Mouse (Mus musculus) liver, embryonic 14.5 days (tissue): ENCODE data around the gene Cdc34. TPM values are rescaled to one million over a fixed set of nuclear protein-coding genes. Genes with fewer than 3 reads are reported as not detected.
A peak's percentile ranks its signal among the peaks of the same experiment; 100 is the strongest.

Source experiments
- ATAC-seq: fragments of 200-750 bp; cut with Nextera tagmentation; 2 replicates; pipeline ENCODE4 v1.8.0; 2017; ENCODE audit warnings: moderate number of reproducible peaks, mild to moderate bottlenecking, moderate library complexity; ENCODE audit not compliant: insufficient read depth
- DNase-seq, 3 experiments: peaks; one replicate each; pipeline ENCODE4 v3.0.0-alpha.2; 2012 to 2013; ENCODE audit warnings: low read depth in 3 of 3, low spot score in 3 of 3
- H3K27ac ChIP-seq: fragments of 300-500 bp; sonication (generic); 2 replicates; pipeline ENCODE4 v1.5.1; 2014; ENCODE audit warnings: moderate library complexity, mild to moderate bottlenecking, control low read depth, inconsistent platforms
- H3K27me3 ChIP-seq: fragments of 300-500 bp; sonication (generic); 2 replicates; pipeline ENCODE4 v1.6.1; 2014; ENCODE audit warnings: mild to moderate bottlenecking, low read length, moderate library complexity; ENCODE audit not compliant: control insufficient read depth, insufficient read depth
- H3K36me3 ChIP-seq: fragments of 300-500 bp; sonication (generic); replicated peaks from 2 replicates; pipeline ENCODE4 v1.6.1; 2014; ENCODE audit warnings: low read depth; ENCODE audit not compliant: control insufficient read depth, insufficient read depth
- H3K4me1 ChIP-seq, 2 experiments: fragments of 200-500 bp in 1 of 2; fragments of 300-500 bp in 1 of 2; sonication (generic) in 1 of 2; replicated peaks; 2 replicates each; pipeline ENCODE4 v1.6.1; 2012 to 2014; ENCODE audit warnings: antibody characterized with exemption in 1 of 2, inconsistent platforms in 1 of 2, low read length in 1 of 2; ENCODE audit not compliant: control insufficient read depth in 2 of 2, insufficient read depth in 2 of 2
- H3K4me2 ChIP-seq: fragments of 300-500 bp; sonication (generic); 2 replicates; pipeline ENCODE4 v1.6.1; 2014; ENCODE audit warnings: low read depth, mild to moderate bottlenecking, control low read depth, moderate library complexity
- H3K4me3 ChIP-seq, 2 experiments: fragments of 200-500 bp in 1 of 2; fragments of 300-500 bp in 1 of 2; sonication (generic) in 1 of 2; 2 replicates each; pipeline ENCODE4 v1.5.1; 2012 to 2014; ENCODE audit warnings: low read depth in 2 of 2, low read length in 2 of 2, mild to moderate bottlenecking in 2 of 2, control low read depth in 1 of 2, inconsistent platforms in 1 of 2, moderate library complexity in 1 of 2; ENCODE audit not compliant: insufficient read depth in 1 of 2
- H3K9ac ChIP-seq: fragments of 300-500 bp; sonication (generic); replicated peaks from 2 replicates; pipeline ENCODE4 v1.6.1; 2014; ENCODE audit warnings: mild to moderate bottlenecking, control low read depth, moderate library complexity
- H3K9me3 ChIP-seq: fragments of 300-500 bp; sonication (generic); 2 replicates; pipeline ENCODE4 v1.6.1; 2016; ENCODE audit warnings: low read length, mixed read lengths; ENCODE audit not compliant: control insufficient read depth
- CTCF ChIP-seq: IDR thresholded peaks from 2 replicates; pipeline ENCODE4 v1.5.1; 2016; ENCODE audit warnings: antibody characterized with exemption, low read depth, control low read depth
- EP300 ChIP-seq: IDR thresholded peaks from 2 replicates; pipeline ENCODE4 v1.6.1; 2016; ENCODE audit warnings: antibody characterized with exemption, low read depth
- WGBS: fragments of 180-500 bp; shearing (Covaris S2); extraction: QIAGEN DNeasy Blood & Tissue Kit; methylation state at CpG from one replicate; pipeline ENCODE4 v1.1.7; 2014; ENCODE audit not compliant: insufficient replicate concordance; 5-methylcytosine and 5-hydroxymethylcytosine counted together
- polyA plus RNA-seq, 2 experiments: library from polyadenylated mRNA; depleted of rRNA in 1 of 2; stranded (reverse) in 1 of 2; unstranded in 1 of 2; fragments of >200 nt; fragmentation: Nextera tagmentation in 1 of 2; extraction: Ambion mirVana in 1 of 2; gene quantifications; 2 replicates each; pipeline versions ENCODE4 v1.2.1 to v1.2.3; 2012 to 2014

Cdc34 gene
- polyA plus RNA-seq, 2 experiments: 115 to 127 TPM

- TF ChIP-seq EP300: no peak
- TF ChIP-seq CTCF: no peak
These were observed 6.5 kb upstream of the Cdc34 start for GRCm38 (mm10) chr10:79675346-79676035.

GRCm38 (mm10) chr10:79680606-79681495 is 1.1 kb upstream of the Cdc34 start:
- peak overlapping the region; percentile 78 for H3K4me2 ChIP-seq
- 25% methylated on average over 11 of the region's 11 CpGs for WGBS
- peaks cover 14% of the 10 kb centered on the region for H3K36me3 ChIP-seq
- H3K4me3 ChIP-seq: peak overlapping the region; percentile 75
- H3K9ac ChIP-seq: peak overlapping the region; percentile 36
- DNase-seq (peak in 1 of 3 experiments; percentile 50), ATAC-seq (0 out of 2 replicates have a peak, but pooled peaks have one; percentile 3)
- H3K4me1 ChIP-seq: peaks cover 27 to 29% of the 10 kb centered on the region in 2 experiments
- H3K27ac ChIP-seq: peak overlapping the region; percentile 87
- no peaks in the 10 kb centered on the region for H3K9me3 ChIP-seq
- no peaks in the 10 kb centered on the region for H3K27me3 ChIP-seq
- no peak for TF ChIP-seq EP300
- no peak; the same call in 1 of the 2 replicates for TF ChIP-seq CTCF

More at GRCm38 (mm10) chr10:79675346-79676035, 6.5 kb upstream of the Cdc34 start:
- 59% methylated on average over 44 of the region's 44 CpGs for WGBS
- no peaks in the 10 kb centered on the region for H3K27me3 ChIP-seq
- no peaks in the 10 kb centered on the region for H3K9me3 ChIP-seq
- ATAC-seq (no peak), DNase-seq (no peak)
- H3K4me2 ChIP-seq: no peak overlapping the region
- no peak overlapping the region for H3K4me3 ChIP-seq
- H3K27ac ChIP-seq: no peak overlapping the region
- H3K4me1 ChIP-seq: peaks cover 4 to 5% of the 10 kb centered on the region in 2 experiments
- H3K36me3 ChIP-seq: no peaks in the 10 kb centered on the region
- H3K9ac ChIP-seq: no peak overlapping the region

GRCm38 (mm10) chr10:79682551-79682915 is 538 bp downstream of the Cdc34 start:
- ATAC-seq: no peak
- H3K27me3 ChIP-seq: no peaks in the 10 kb centered on the region
- WGBS: under 1% methylated on average over 9 of the region's 10 CpGs
- peak overlapping the region; percentile 91 for H3K4me2 ChIP-seq
- peaks cover 30% of the 10 kb centered on the region for H3K36me3 ChIP-seq
- H3K4me3 ChIP-seq: peak overlapping the region; percentile 75 to 100
- H3K9me3 ChIP-seq: no peaks in the 10 kb centered on the region
- DNase-seq: no peak
- H3K4me1 ChIP-seq: peaks cover 27 to 29% of the 10 kb centered on the region in 2 experiments
- H3K9ac ChIP-seq: peak overlapping the region; percentile 89
- TF ChIP-seq EP300 (no peak), CTCF (no peak)
- H3K27ac ChIP-seq: peak overlapping the region; percentile 36

- Histone ChIP-seq H3K4me1 (peaks cover 27 to 29% of the 10 kb centered on the region in 2 experiments), H3K27ac (peak overlapping the region; percentile 36), H3K36me3 (peaks cover 35% of the 10 kb centered on the region), H3K9me3 (no peaks in the 10 kb centered on the region), H3K4me3 (peak overlapping the region; percentile 75 to 100), H3K27me3 (no peaks in the 10 kb centered on the region), H3K9ac (peak overlapping the region; percentile 89), H3K4me2 (peak overlapping the region; percentile 91)
- TF ChIP-seq EP300: no peak
- peak; percentile 70 for TF ChIP-seq CTCF
- ATAC-seq (no peak), DNase-seq (no peak)
- WGBS: 1% methylated on average over 10 of the region's 10 CpGs
These were observed 1.1 kb downstream of the Cdc34 start for GRCm38 (mm10) chr10:79682916-79683582.
